Mouse (Mus musculus) spleen, adult 2 months (tissue): ENCODE results near the gene Tnfrsf13b.

Experiments
- CTCF ChIP-seq: fragments of 200-500 bp; IDR thresholded peaks from 2 replicates; pipeline ENCODE4 v1.5.1; 2011; ENCODE audit warnings: mild to moderate bottlenecking, inconsistent platforms; ENCODE audit not compliant: insufficient read depth, insufficient read length, insufficient replicate concordance; ENCODE audit errors: extremely low read depth
- POLR2A ChIP-seq: fragments of 200-500 bp; IDR thresholded peaks from 2 replicates; pipeline ENCODE4 v1.6.1; 2011; ENCODE audit warnings: low read depth, low read length, inconsistent platforms

DNA sequence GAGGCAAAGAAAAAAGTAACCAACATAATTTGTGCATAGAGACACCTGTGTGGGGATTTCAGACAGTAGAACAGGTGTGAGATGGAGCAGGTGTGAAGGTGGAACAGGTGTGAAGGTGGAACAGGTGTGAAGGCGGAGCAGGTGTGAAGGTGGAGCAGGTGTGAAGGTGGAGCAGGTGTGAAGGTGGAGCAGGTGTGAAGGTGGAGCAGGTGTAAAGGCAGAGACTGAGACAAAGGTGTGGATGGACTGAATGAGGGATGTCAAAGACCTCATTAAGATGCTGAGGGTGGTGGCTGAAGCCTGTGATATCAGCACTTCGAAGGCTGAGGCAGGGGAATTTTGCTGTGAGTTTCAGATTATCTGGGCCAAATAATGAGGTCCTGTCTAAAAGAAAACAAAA, 44.9 kb upstream of the Tnfrsf13b start:
- TF ChIP-seq POLR2A (no peak), CTCF (no peak)
